Mouse (Mus musculus): ENCODE measurements around the gene Nbea. TPM values are rescaled to one million over a fixed set of nuclear protein-coding genes. Genes with fewer than 3 reads are reported as not detected.

The Nbea gene
- polyA plus RNA-seq, 1 experiment, result 3.6 TPM

DNA sequence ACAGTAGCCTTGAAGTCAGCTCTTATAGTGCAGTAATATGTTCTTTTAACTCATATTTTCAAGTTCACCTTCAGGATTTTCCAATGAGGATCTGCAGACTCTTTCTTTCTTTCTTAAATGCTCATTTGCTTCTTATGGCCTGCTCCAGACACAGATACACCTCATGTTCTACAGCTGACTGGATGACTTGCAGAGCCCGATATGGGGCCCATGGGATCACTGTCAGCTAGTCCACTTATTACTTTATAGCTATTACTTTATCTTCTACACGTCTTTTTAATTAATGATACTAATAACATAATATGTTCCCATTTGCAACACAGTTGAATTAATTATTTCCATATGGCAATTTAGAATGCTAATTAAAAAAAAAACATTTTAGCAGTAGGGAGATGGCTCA, 256.2 kb downstream of the Nbea start:
- no peaks in the 10 kb centered on the region for H3K36me3 ChIP-seq (ENCODE audit: control insufficient read depth, insufficient read depth)
- no peak overlapping the region for H3ac ChIP-seq (ENCODE audit: control insufficient read depth, insufficient read length)
- H3K27me3 ChIP-seq (ENCODE audit: control insufficient read depth, insufficient read depth, insufficient read length), result no peaks in the 10 kb centered on the region
- no peak for TF ChIP-seq POLR2AphosphoS2 (IDR thresholded peaks at IDR 0.05; ENCODE audit: insufficient read length, low read depth)
- no peak for TF ChIP-seq POLR2A (IDR thresholded peaks at IDR 0.05; ENCODE audit: insufficient read length, low read depth)
- no peak for TF ChIP-seq MYOG (IDR thresholded peaks at IDR 0.05; ENCODE audit: control insufficient read depth in 1 of 3, insufficient read depth in 1 of 3, insufficient read length in 2 of 3, low read depth in 2 of 3)
- TF ChIP-seq TCF12 (IDR thresholded peaks at IDR 0.05; ENCODE audit: insufficient read depth, poor library complexity, severe bottlenecking), result no peak
- TF ChIP-seq REST (IDR thresholded peaks at IDR 0.05; ENCODE audit: insufficient read depth, insufficient read length), result no peak
- TF ChIP-seq CEBPB (IDR thresholded peaks at IDR 0.05; ENCODE audit: insufficient read depth, poor library complexity, severe bottlenecking), result no peak
- no peak for TF ChIP-seq SRF (IDR thresholded peaks at IDR 0.05; ENCODE audit: control insufficient read depth, insufficient read length, low read depth)
- no peak for TF ChIP-seq USF1 (IDR thresholded peaks at IDR 0.05; ENCODE audit: low read depth)
- no peak for TF ChIP-seq MYOD1 (IDR thresholded peaks at IDR 0.05; ENCODE audit: control insufficient read depth in 1 of 3, insufficient read length in 2 of 3, low read depth in 2 of 3)
- no peak for TF ChIP-seq E2F4 (IDR thresholded peaks at IDR 0.05; ENCODE audit: insufficient read depth)
- no peak for TF ChIP-seq MAX (IDR thresholded peaks at IDR 0.05; ENCODE audit: low read depth)
- no peak for TF ChIP-seq TCF3 (IDR thresholded peaks at IDR 0.05; ENCODE audit: insufficient read length, low read depth)
- H3K4me3 ChIP-seq, result no peak overlapping the region
- no peaks in the 10 kb centered on the region for H3K79me2 ChIP-seq (ENCODE audit: control insufficient read depth, insufficient read depth)
- H3K4me2 ChIP-seq (ENCODE audit: low read depth), result no peak overlapping the region

DNA sequence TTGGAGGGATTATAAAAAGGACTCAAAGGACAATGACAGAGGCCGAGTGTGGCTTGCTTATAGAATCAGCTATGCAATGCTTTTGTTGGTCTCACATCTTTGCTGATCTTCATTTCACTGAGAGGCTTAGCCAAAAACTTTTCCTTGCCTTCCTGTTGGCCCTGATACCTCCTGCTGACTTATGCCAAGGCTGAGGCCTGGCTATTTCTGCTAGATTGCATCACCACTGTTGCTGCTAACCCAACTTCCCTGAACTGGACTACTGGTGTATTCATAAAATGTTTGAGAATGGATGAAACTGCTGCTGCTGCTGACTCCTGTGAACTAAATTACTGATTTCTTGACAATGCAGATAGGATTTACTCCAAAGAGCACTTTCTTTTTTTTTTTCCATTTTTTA, 274.2 kb downstream of the Nbea start:
- TF ChIP-seq TCF3 (IDR thresholded peaks at IDR 0.05; ENCODE audit: insufficient read length, low read depth) (no peak), CEBPB (IDR thresholded peaks at IDR 0.05; ENCODE audit: insufficient read depth, poor library complexity, severe bottlenecking) (peak; percentile 96)

DNA sequence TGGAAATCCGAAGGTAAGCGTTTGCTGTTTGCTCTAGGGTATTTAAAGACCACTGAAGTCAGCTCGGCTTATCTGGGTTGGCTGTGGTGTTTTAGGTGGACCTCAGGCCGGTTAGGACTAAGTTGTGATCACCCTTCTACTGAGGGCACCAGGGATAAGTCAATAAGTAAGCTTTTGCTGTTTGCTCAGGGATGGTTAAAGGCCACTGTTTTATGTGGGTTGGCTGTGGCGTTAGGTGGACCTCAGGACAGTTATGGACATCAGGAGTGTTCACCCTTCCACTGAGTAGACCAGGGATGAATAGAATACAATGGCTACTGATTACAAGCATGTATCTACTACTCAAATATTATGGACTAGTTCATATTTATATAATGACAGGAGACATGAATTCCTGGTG, 292.9 kb downstream of the Nbea start:
- no peaks in the 10 kb centered on the region for H3K27me3 ChIP-seq (ENCODE audit: control insufficient read depth, insufficient read depth, insufficient read length)

More for the DNA sequence above, 274.2 kb downstream of the Nbea start:
- Histone ChIP-seq H3K79me2 (ENCODE audit: control insufficient read depth, insufficient read depth) (no peaks in the 10 kb centered on the region), H3K36me3 (ENCODE audit: control insufficient read depth, insufficient read depth) (no peaks in the 10 kb centered on the region), H3K4me2 (ENCODE audit: low read depth) (no peak overlapping the region), H3K27me3 (ENCODE audit: control insufficient read depth, insufficient read depth, insufficient read length) (no peaks in the 10 kb centered on the region), H3ac (ENCODE audit: control insufficient read depth, insufficient read length) (no peak overlapping the region), H3K4me3 (no peak overlapping the region)

DNA sequence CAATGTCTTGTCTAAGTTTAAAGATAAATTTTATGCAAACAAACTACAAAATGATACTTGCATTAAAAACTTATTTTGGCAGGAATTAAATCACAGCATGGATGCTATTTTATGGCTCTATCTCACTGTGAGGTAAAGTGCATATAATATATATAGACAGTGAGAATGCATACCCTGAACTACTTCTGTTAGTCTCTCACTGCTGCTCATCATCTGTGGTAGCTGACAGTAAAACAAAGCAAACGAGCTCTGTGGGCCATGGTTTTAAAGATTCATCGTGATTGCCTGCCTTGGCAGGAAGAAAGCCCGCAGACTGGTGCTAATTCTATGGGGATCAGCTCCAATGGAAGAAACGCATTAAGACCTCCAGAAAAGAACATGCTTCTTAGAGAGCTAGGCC, 294.3 kb downstream of the Nbea start:
- no peak for TF ChIP-seq CEBPB (IDR thresholded peaks at IDR 0.05; ENCODE audit: insufficient read depth, poor library complexity, severe bottlenecking)
- no peak for TF ChIP-seq E2F4 (IDR thresholded peaks at IDR 0.05; ENCODE audit: insufficient read depth)
- no peak for TF ChIP-seq TCF3 (IDR thresholded peaks at IDR 0.05; ENCODE audit: insufficient read length, low read depth)
- TF ChIP-seq MAX (IDR thresholded peaks at IDR 0.05; ENCODE audit: low read depth), result no peak
- no peak for TF ChIP-seq POLR2AphosphoS2 (IDR thresholded peaks at IDR 0.05; ENCODE audit: insufficient read length, low read depth)
- no peak for TF ChIP-seq USF1 (IDR thresholded peaks at IDR 0.05; ENCODE audit: low read depth)
- TF ChIP-seq MYOD1 (IDR thresholded peaks at IDR 0.05; ENCODE audit: control insufficient read depth in 1 of 3, insufficient read length in 2 of 3, low read depth in 2 of 3), result no peak
- TF ChIP-seq TCF12 (IDR thresholded peaks at IDR 0.05; ENCODE audit: insufficient read depth, poor library complexity, severe bottlenecking), result no peak
- TF ChIP-seq SRF (IDR thresholded peaks at IDR 0.05; ENCODE audit: control insufficient read depth, insufficient read length, low read depth), result no peak
- no peak for TF ChIP-seq MYOG (IDR thresholded peaks at IDR 0.05; ENCODE audit: control insufficient read depth in 1 of 3, insufficient read depth in 1 of 3, insufficient read length in 2 of 3, low read depth in 2 of 3)
- TF ChIP-seq REST (IDR thresholded peaks at IDR 0.05; ENCODE audit: insufficient read depth, insufficient read length), result no peak
- no peak for TF ChIP-seq POLR2A (IDR thresholded peaks at IDR 0.05; ENCODE audit: insufficient read length, low read depth)

More for the DNA sequence above, 292.9 kb downstream of the Nbea start:
- no peak overlapping the region for H3ac ChIP-seq (ENCODE audit: control insufficient read depth, insufficient read length)
- H3K4me3 ChIP-seq, result no peak overlapping the region
- TF ChIP-seq CEBPB (IDR thresholded peaks at IDR 0.05; ENCODE audit: insufficient read depth, poor library complexity, severe bottlenecking) (no peak), MAX (IDR thresholded peaks at IDR 0.05; ENCODE audit: low read depth) (no peak), MYOD1 (IDR thresholded peaks at IDR 0.05; ENCODE audit: control insufficient read depth in 1 of 3, insufficient read length in 2 of 3, low read depth in 2 of 3) (no peak)
- no peak overlapping the region for H3K4me2 ChIP-seq (ENCODE audit: low read depth)
- H3K79me2 ChIP-seq (ENCODE audit: control insufficient read depth, insufficient read depth), result no peaks in the 10 kb centered on the region
- no peaks in the 10 kb centered on the region for H3K36me3 ChIP-seq (ENCODE audit: control insufficient read depth, insufficient read depth)

DNA sequence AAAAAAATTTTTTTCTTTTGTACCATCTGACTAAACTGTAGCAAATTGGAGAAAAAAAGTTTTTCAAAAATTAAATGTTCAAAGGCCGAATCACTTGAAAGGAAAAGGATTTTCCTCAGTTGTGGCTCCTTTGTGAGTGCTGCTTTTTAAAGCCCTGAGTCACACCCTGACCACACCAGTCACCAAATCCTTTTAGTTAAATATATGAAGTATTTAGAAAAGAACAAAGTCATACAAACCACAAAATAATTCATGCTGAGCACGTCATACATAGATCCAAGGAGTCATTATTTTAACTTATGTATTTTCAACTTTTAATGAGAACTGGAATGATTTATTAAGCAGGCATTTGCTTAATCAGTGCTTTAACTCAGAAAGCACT, 295.7 kb downstream of the Nbea start:
- no peak overlapping the region for H3ac ChIP-seq (ENCODE audit: control insufficient read depth, insufficient read length)
- no peaks in the 10 kb centered on the region for H3K36me3 ChIP-seq (ENCODE audit: control insufficient read depth, insufficient read depth)
- no peaks in the 10 kb centered on the region for H3K79me2 ChIP-seq (ENCODE audit: control insufficient read depth, insufficient read depth)
- H3K4me2 ChIP-seq (ENCODE audit: low read depth), result peak overlapping the region; percentile 45
- no peak overlapping the region for H3K4me3 ChIP-seq
- no peaks in the 10 kb centered on the region for H3K27me3 ChIP-seq (ENCODE audit: control insufficient read depth, insufficient read depth, insufficient read length)
- no peak for TF ChIP-seq CEBPB (IDR thresholded peaks at IDR 0.05; ENCODE audit: insufficient read depth, poor library complexity, severe bottlenecking)
- TF ChIP-seq MYOD1 (IDR thresholded peaks at IDR 0.05; ENCODE audit: control insufficient read depth in 1 of 3, insufficient read length in 2 of 3, low read depth in 2 of 3), result no peak
- no peak for TF ChIP-seq SRF (IDR thresholded peaks at IDR 0.05; ENCODE audit: control insufficient read depth, insufficient read length, low read depth)
- TF ChIP-seq MYOG (IDR thresholded peaks at IDR 0.05; ENCODE audit: control insufficient read depth in 1 of 3, insufficient read depth in 1 of 3, insufficient read length in 2 of 3, low read depth in 2 of 3), result no peak
- no peak for TF ChIP-seq REST (IDR thresholded peaks at IDR 0.05; ENCODE audit: insufficient read depth, insufficient read length)
- TF ChIP-seq POLR2AphosphoS2 (IDR thresholded peaks at IDR 0.05; ENCODE audit: insufficient read length, low read depth), result no peak
- no peak for TF ChIP-seq USF1 (IDR thresholded peaks at IDR 0.05; ENCODE audit: low read depth)
- TF ChIP-seq E2F4 (IDR thresholded peaks at IDR 0.05; ENCODE audit: insufficient read depth), result no peak
- TF ChIP-seq TCF3 (IDR thresholded peaks at IDR 0.05; ENCODE audit: insufficient read length, low read depth), result no peak
- TF ChIP-seq MAX (IDR thresholded peaks at IDR 0.05; ENCODE audit: low read depth), result no peak
- TF ChIP-seq TCF12 (IDR thresholded peaks at IDR 0.05; ENCODE audit: insufficient read depth, poor library complexity, severe bottlenecking), result no peak
- TF ChIP-seq POLR2A (IDR thresholded peaks at IDR 0.05; ENCODE audit: insufficient read length, low read depth), result no peak

More for the DNA sequence above, 294.3 kb downstream of the Nbea start:
- no peaks in the 10 kb centered on the region for H3K36me3 ChIP-seq (ENCODE audit: control insufficient read depth, insufficient read depth)
- no peak overlapping the region for H3K4me3 ChIP-seq
- no peak overlapping the region for H3K4me2 ChIP-seq (ENCODE audit: low read depth)
- H3K27me3 ChIP-seq (ENCODE audit: control insufficient read depth, insufficient read depth, insufficient read length), result no peaks in the 10 kb centered on the region
- no peak overlapping the region for H3ac ChIP-seq (ENCODE audit: control insufficient read depth, insufficient read length)
- H3K79me2 ChIP-seq (ENCODE audit: control insufficient read depth, insufficient read depth), result no peaks in the 10 kb centered on the region

Data from myocyte (in vitro differentiated cells).